Mouse (Mus musculus) MN1 (cell line): Measurements from ENCODE around the gene Cacna1c.

Experiments
- DNase-seq: peaks from one replicate; pipeline ENCODE4 v3.0.0-alpha.2; 2016; ENCODE audit warnings: low spot score

The Cacna1c gene

DNA sequence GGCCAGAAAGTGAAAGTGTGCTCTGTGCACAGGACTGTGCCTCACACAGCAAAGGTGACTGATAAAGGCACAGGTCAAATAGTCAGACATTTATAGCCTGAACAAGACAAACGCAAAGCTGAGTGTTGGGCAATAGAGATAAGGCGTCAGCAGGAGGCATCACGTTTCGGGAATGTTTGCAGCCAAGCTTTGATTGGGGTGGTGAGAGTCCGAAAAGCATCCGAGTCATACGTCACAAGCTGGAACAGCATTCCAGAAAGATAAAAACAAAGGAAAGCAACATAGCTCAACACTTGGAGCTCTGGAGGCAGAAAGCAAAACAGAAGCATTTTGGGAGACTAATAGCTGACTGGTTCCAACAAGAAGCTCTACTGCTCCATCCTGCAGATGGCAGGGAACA is 56.7 kb downstream of the Cacna1c start:
- DNase-seq, result no peak

DNA sequence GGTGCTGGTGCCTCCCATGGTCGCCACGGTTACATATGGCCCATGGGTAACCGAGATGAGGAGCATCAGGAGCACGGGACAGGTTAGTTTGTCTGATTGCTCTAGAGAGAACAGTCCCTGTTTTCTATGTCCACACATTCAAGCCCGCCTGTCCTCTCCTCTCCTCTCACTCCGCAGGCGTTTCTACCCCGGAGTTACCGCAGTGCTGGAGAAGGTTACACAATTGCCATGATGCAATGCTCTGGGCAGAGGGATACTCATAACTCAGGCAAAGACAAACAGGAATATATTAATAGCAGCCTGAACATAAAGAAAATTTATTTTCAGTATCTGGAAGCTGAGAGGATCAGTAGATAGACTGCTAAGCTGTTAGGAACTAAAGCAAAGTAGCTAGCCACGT is 58.5 kb downstream of the Cacna1c start:
- no peak for DNase-seq

DNA sequence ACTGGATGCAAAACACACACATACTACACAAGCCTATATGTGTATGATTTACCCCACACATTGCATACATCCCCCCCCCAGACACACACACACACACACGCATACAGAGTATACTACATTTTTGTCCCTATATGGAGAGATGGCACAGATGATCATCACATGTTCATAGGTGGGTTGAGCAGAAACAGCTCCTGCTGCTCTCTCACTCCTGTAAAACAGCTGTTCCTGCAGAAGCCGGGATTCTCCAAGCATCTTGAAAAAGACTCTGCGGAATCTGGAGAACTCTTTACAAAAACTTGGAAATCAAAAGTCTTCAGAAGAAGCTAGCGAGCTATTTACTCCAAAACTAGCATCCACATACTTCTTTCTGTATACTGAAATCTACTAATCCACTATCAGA is 63.4 kb downstream of the Cacna1c start:
- DNase-seq, result no peak

DNA sequence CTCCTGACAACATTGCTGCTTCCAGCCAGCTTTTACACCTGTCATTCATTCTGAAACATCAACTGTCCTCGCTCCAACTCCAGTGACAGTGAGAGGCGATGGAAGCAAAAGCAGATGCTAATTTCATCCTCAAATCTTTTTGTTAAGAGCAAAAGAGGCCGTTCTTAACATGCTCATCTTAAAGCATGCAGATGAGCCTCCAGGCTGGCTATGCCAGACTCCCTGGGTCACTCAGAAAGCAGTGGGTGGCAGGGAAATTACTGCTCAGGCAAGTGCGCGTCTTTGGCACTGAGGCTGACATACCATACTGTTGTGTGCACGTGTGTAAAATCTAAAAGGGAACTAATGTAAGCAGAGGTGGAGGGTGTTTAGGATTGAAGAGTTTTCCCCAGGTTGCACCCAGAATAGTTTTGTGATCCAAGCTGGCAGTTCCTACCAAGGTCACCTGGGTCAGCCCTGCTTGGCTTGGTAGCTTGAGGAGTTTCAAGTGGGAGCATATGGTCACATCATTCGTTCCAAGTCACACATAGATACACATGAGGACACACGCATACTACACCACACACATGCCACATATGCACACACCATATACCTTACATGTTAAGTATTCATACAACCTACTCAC is 64.0 kb downstream of the Cacna1c start:
- DNase-seq, result no peak

DNA sequence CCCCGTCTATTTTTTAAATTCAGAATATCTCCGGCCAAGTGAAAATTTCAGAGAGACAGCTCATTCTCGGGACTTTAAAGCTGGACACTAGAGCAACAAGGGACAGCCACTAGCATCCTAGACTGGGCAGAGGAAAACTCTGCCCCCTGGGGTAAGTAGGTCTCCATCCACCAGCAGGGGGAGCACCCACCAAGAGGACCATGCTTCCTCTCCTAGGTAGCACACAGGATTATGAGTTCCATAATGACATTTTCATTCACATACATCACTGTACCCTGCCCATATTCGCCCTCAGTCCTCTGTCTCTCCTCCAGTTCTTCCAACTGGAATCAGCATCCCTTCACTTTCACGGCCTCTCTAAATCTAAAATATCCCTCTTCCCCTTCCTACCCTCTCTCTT is 66.6 kb downstream of the Cacna1c start:
- DNase-seq, result peak; percentile 46

DNA sequence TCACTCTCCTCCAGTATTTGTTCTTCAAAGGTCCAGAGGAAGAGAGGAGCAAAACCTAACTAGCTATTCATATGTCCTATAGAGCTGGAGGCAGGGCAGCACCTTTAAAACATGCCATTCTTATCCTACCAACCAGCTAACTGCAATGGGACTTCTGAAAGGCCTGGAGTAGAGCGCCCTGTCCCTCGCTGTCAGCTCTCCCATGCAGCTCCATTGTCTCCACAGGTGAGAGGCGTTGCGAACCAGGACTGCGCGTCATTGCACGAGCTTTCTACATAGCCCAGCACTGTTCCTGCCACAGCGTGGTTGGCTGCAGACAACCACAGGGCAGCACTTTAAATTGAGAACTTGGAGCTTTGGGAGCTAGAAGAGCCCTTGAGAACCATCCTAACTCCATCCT is 67.7 kb downstream of the Cacna1c start:
- no peak for DNase-seq

DNA sequence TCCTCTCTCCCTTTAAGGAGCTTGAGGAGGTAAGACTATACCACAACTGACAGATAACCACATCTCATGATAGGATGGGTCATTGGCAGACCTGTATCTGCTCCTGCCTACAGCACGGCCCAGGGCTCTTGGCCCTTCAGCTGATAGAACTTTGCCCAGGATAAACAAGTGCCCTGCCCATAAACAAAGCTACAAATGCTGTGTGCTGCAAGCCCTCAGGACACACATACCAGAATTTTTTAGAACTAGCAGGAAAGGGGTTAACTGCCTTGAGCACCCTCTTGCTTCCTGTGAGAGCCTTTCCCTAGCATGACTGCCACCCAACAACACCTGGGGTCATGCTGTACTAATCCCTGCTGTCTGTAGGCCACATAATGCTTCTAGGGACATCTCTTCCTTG is 68.1 kb downstream of the Cacna1c start:
- no peak for DNase-seq

DNA sequence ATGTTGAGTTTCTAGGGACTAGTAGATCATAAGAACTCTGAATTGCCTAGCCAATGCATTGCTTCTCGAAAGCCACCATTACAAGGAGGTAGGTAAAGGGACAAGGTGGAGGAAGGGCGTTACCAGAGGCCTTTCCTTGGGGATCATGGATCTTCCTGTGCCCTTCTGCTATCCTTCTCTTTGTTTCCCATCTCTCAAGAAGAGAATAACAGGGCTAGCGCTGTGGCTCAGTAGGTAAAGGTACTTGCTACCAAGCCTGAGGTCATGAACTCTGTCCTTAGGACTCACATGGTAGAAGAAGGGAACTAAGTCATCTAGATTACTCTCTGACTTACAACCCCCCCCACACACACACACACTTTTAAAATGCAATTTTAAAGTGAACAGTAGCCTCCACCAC is 69.2 kb downstream of the Cacna1c start:
- DNase-seq, result no peak

DNA sequence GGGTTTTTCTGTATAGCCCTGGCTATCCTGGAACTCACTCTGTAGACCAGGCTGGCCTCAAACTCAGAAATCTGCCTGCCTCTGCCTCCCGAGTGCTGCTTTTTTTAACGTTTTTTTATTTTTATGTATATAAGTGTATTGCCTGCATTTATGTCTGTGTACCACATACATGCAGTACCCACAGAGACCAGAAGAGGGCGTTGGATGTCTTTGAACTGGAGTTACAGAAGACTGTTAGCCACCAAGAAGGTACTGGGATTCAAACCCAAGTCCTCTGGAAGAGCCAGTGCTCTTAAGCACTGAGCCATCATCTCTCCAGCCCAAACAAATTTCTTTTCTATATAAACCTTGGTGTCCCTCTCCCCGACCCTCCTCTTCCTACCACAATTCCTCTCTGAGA is 77.8 kb downstream of the Cacna1c start:
- DNase-seq, result no peak

DNA sequence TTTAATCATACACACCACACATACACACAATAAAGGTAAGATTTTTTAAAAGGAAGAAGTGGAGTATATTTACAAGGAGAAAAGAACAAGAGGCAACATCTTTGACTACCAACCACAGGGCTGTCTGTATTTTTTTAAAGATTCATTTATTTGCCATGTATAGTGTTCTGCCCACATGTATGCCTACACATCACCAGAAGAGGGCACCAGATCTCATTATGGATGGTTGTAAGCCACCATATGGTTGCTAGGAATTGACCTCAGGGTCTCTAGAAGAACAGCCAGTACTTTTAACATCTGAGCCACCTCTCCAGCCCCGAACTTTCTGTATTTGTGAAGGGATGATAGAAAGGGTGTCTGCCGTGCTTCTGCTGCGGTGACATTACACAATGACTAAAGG is 79.9 kb downstream of the Cacna1c start:
- DNase-seq, result no peak

DNA sequence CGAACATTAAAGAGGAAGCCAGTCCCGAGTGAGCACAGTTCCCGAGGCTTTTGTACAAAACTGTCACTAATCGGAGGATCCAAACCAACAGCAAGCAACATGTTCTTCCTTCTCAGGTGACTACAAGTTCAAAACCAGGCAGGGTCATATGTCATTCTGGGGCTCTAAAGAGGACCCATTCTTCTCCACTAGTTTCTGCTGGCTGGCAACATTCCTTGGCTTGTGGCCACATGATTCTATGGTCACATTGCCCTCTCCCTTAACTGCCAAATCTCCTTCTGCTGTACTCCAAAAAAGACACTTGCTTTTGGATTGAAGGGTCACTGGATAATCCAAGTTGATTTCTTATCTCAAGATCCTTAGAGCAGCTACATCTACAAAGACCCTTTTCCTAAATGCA is 82.9 kb downstream of the Cacna1c start:
- DNase-seq, result no peak

DNA sequence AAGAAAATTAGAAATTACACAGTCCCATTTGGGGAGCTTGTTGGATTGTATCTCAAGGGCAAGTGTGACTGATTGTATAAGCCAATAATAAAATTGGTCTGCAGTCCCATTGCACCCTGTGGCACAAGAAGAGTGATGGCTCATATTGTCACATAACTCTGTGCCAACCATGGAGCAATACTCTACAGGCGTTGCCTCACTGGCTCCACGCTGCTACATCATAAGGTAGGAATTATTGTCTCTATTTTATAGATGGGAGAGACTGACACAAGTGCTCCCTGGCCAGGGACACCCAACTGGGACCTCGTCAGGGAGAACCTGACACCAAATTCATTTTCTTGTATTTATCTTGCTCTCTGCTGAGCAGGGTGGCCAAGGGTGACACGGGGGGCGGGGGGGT is 85.8 kb downstream of the Cacna1c start:
- no peak for DNase-seq

DNA sequence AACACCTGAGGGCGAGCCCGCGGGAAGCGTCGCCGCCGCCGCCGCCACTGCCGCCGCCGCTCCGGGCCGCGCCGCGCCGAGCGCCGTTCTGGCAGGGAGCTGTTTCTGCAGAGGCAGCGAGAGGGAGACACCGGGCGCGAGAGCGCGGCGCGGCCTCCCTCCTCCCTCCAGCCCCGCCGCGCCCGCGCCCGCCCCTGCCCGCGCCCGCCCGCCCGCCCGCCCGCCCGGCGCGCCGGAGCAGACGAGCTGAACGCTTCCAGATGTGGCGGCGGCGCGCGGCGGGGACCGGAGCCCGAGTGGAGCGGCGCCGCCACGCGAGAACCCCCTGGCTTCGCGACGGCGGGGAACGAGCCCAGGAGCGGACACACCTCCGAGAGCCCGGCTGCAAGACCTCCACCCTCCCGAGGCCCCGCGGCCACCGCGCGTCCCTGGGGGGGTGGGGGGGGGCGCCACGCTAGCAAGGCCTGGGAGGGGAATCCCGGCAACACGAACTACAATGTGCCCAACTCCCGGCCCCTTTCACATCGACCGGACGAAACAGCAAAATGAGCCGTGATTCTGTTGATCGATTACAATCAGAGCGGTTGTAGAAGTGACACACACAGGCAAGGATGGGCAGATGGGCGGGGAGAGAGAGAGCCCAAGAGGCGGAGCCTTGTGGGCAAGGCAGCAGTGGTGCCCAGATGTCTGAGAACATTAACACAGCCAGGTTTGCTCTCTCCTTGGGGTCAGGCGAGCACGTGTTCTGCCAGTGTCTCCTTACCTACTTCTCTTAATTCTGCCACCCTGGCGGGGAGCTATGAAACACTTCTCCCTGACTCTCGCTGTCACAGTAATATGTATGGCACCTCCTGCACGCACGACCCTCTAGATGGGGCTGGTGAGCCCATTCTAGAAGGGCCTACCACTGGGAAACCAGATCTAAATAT is 87.5 kb downstream of the Cacna1c start:
- DNase-seq, result peak; percentile 84

DNA sequence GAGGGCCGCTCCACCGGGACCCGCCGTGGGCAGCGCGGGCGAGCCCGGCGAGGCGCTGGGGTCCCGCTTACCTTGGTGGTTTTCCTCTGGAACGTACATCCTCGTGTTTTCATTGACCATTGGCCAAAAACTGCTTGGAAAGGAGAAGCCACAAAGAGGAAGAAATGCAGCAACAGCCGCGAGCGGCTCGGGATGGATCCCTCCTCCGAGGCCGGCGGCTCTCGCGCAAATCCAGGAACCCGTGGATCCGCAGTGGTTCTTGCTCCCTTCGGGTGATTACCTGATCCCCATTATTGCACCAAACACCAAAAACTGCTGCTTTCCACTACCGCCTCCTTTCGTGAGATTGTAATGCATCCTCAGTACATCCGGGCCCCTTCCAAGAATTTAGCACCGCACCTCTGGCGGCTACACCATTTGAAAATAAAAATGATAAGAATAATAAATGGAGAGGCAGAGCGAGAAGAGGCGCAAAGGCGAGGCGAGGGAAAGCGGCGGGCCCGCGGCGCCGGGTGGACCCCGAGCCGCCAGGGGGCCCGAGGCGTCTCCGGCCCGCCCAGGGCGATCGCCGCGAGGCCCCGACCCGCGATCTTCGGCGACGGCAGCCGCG is 88.3 kb downstream of the Cacna1c start:
- peak; percentile 60 for DNase-seq

DNA sequence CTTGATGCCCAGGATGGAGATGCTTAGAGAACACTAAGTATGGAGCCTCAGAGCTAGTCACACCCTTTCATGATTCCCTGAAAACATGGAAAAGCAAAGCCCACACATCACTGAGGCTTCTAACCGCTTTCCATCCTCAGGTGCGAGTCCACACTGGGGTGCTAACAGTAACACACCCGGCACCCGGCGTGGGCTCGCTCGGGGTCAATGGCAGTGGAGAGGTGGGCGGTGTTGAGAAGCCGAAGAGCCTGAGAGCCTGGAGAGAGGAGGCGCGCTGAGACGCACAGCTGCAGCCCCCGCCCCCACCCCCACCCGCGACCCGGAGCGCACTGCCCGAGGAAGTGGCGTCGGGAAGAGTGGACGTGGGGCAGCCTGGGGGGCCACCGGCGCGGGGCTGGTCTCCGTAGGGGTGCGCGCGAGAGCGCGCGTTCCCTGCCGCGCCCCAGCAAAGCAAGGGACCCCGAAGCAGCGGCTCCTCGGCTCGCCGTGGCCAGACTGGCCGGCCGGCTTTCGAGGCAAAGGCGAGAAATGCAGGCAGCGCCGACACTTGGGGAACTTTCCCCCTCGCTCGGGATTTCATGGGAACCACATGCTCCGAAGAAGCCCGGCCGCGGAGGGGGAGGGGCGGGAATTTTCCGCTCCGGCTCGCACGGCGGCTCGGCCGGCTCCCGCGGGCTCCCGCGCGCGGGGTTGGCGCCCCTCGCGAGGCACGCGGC is 88.9 kb downstream of the Cacna1c start:
- DNase-seq, result peak; percentile 70

DNA sequence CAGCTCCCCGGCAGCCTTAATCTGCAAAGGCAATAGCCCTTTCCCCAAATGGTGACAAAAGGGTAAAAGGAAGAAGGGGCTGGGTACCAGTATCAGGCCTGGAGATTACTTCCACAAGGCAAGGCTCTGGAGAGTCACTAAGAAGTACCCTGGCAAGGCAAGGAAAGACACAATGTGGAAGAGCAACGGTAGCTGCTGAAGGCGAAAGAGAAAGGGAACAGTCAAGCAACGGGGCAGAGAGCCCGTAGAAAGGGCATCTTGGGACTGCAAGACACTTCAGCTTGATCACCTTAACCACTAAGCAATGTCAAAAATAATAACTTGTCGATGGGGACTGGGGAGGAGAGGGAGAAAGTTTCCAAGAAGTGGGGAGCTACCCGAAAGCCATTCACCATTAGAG is 89.5 kb downstream of the Cacna1c start:
- no peak for DNase-seq

DNA sequence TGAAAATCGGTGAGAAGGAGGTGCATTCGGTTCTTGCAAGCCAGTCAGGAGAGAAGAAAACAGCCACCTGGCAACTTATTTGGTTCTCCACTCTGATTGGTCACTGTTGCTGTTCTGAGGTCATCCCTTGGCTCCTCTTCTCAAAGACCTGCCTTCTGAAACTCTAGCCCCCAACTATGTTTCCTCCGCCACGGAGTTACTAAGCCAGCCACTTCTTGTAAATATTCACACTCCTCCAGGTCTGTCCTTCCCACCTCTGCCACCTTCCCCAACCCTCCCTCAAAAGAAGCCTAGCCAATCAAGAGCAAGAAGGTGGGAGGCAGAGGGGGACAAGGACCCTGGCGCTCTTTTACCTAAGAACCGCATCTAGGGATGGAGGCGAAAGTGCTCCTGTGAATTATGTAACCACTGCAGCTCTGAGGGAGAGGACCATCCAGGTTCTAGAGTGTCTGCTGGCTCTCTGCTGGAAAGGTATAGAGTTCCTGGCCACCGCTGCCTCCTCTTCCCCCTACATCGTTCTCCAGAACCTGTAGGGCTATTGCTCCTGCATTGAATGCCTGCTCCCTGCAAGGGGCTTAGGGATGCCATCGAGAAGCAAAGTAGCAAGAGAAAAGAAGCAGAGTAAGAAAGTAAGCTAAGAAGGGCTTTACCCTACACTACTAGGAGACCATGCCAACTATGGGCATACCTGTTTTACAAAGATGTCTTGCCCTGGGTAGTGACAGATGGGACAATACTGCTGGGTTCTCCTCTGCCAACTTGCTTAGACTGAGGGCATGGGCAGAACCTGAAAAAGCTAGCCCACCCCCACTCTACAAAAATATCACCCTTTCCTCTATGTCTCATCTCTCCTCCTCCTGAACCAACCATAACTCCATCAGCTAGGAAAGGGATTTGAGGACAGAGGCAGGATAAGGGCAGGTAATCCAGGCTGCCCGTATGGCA is 90.3 kb downstream of the Cacna1c start:
- no peak for DNase-seq

DNA sequence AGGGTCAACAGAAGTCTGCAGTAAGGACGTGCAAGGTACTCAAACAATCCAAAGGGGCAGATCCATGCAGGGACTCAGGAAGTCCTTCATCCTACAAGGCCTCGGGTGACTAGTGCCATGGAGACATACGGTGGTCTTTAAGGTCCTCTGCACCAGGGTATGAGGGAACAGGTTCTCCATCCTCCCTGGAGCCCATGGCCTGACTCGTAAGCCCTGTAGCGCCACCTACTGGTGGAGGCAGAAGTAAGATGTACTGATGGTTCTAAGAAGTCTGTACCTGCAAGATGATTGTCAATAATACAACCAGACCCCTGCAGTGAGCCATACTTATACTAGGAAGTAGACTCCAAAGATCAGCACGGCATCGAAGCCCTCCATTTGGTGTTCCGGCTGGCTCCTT is 92.0 kb downstream of the Cacna1c start:
- peak; percentile 84 for DNase-seq

DNA sequence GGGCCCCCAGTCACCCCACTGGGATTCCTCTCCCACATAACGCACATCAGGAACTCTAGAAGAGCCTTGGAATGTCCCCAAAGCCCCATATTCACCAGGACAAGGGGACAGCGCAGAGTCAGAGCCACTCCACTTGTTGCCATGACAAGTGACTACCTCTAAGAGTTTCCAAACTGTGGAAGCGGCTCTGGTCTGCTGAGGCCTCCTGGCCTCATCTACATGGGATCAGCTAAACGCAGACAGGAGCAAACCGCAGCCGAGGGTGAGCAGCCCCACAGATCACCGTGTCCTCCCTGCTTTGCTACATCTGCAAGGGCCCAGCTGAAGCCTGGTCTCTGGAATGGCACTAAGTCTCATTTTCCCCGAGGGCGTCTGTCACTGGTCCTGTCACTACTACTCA is 93.3 kb downstream of the Cacna1c start:
- no peak for DNase-seq

DNA sequence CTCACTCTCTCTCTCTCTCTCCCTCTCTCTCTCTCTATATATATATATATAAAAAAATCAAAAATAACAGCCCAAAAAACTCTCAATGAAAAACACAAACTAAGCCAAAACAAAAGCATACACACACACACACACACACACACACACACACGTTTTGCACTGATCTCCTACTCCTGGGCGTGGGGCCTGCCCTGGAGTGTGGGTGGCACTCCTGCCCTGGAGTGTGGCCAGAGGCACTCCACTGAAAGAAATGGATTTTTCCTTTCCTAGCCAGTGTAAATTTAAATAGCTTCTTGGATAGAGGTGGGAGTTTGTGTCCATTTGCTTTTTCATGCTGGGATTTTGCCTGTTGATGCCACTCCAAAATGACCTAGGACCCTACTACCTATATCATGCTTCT is 96.9 kb downstream of the Cacna1c start:
- no peak for DNase-seq

DNA sequence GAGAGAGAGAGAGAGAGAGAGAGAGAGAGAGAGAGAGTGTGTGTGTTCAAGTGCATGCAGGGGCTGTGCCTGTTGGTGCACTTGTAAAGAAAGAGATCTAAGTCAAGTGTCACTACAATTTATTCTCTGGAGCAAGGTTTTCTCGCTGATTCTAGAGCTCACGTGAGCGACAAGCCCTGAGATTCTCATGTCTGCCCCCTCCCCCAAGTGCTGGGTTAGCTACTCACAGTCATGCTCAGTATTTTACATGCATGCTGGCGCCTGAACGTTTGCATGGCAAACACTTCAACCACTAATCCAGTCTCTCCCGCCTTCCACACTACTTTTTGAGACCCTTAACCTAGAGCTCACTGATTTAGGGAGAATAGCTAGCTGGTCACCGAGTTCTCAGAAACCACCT is 99.7 kb downstream of the Cacna1c start:
- DNase-seq, result no peak
